Mouse (Mus musculus): ENCODE results near the gene Pdzd2.

Gene Pdzd2

GRCm38 (mm10) chr15:12438691-12439090 lies 301.0 kb downstream of the Pdzd2 start:
- intact Hi-C loops (cut with DNase I) = no loop called here

- intact Hi-C loops (cut with DNase I) = no loop called here
Observed at GRCm38 (mm10) chr15:12438081-12438480, 301.6 kb downstream of the Pdzd2 start.

- intact Hi-C loops (cut with DNase I) = no loop called here
Observed at GRCm38 (mm10) chr15:12435910-12436309, 303.8 kb downstream of the Pdzd2 start.

- intact Hi-C loops (cut with DNase I) = no loop called here
Observed at GRCm38 (mm10) chr15:12433893-12434599, 305.7 kb downstream of the Pdzd2 start.

- intact Hi-C loops (cut with DNase I) = no loop called here
Observed at GRCm38 (mm10) chr15:12432879-12433278, 306.8 kb downstream of the Pdzd2 start.

- intact Hi-C loops (cut with DNase I) = no loop called here
Observed at GRCm38 (mm10) chr15:12432320-12432719, 307.4 kb downstream of the Pdzd2 start.

- intact Hi-C loops (cut with DNase I) = no loop called here
Observed at GRCm38 (mm10) chr15:12431684-12432083, 308.0 kb downstream of the Pdzd2 start.

- intact Hi-C loops (cut with DNase I) = no loop called here
Observed at GRCm38 (mm10) chr15:12431188-12431587, 308.5 kb downstream of the Pdzd2 start.

GRCm38 (mm10) chr15:12430670-12431069 lies 309.1 kb downstream of the Pdzd2 start:
- intact Hi-C loops (cut with DNase I) = no loop called here

- intact Hi-C loops (cut with DNase I) = no loop called here
Observed at GRCm38 (mm10) chr15:12429572-12430431, 309.9 kb downstream of the Pdzd2 start.

GRCm38 (mm10) chr15:12427818-12428217 lies 311.9 kb downstream of the Pdzd2 start:
- intact Hi-C loops (cut with DNase I) = no loop called here

GRCm38 (mm10) chr15:12426342-12426741 lies 313.4 kb downstream of the Pdzd2 start:
- intact Hi-C loops (cut with DNase I) = no loop called here

- intact Hi-C loops (cut with DNase I) = no loop called here
Observed at GRCm38 (mm10) chr15:12425049-12425627, 314.6 kb downstream of the Pdzd2 start.

- intact Hi-C loops (cut with DNase I) = no loop called here
Observed at GRCm38 (mm10) chr15:12424187-12424586, 315.5 kb downstream of the Pdzd2 start.

GRCm38 (mm10) chr15:12420915-12421314 lies 318.8 kb downstream of the Pdzd2 start:
- intact Hi-C loops (cut with DNase I) = no loop called here

- intact Hi-C loops (cut with DNase I) = no loop called here
Observed at GRCm38 (mm10) chr15:12420376-12420775, 319.3 kb downstream of the Pdzd2 start.

- intact Hi-C loops (cut with DNase I) = no loop called here
Observed at GRCm38 (mm10) chr15:12419446-12419845, 320.3 kb downstream of the Pdzd2 start.

GRCm38 (mm10) chr15:12415536-12416200 lies 324.1 kb downstream of the Pdzd2 start:
- intact Hi-C loops (cut with DNase I) = no loop called here

- intact Hi-C loops (cut with DNase I) = no loop called here
Observed at GRCm38 (mm10) chr15:12414696-12415095, 325.0 kb downstream of the Pdzd2 start.

- intact Hi-C loops (cut with DNase I) = no loop called here
Observed at GRCm38 (mm10) chr15:12408205-12408604, 331.5 kb downstream of the Pdzd2 start.

GRCm38 (mm10) chr15:12405592-12405991 lies 334.1 kb downstream of the Pdzd2 start:
- intact Hi-C loops (cut with DNase I) = no loop called here

GRCm38 (mm10) chr15:12397032-12397431 lies 342.7 kb downstream of the Pdzd2 start:
- intact Hi-C loops (cut with DNase I) = no loop called here
